Mouse (Mus musculus) limb, embryonic 12.5 days (tissue): Measurements from ENCODE around the gene Ube3b. TPM values are rescaled to one million over a fixed set of nuclear protein-coding genes. Genes with fewer than 3 reads are reported as not detected.

Experiments used
- ATAC-seq: fragments of 200-750 bp; cut with Nextera tagmentation; 2 replicates; pipeline ENCODE4 v1.8.0; 2017; ENCODE audit warnings: low read depth, moderate TSS enrichment; ENCODE audit not compliant: insufficient number of reproducible peaks, insufficient read depth, low FRiP score, low TSS enrichment
- H3K27ac ChIP-seq: fragments of 300-500 bp; sonication (generic); 2 replicates; pipeline ENCODE4 v1.5.1; 2016; ENCODE audit warnings: mild to moderate bottlenecking, moderate library complexity
- H3K27me3 ChIP-seq: fragments of 300-500 bp; sonication (generic); 2 replicates; pipeline ENCODE4 v1.6.1; 2016; ENCODE audit warnings: mild to moderate bottlenecking, moderate library complexity
- H3K36me3 ChIP-seq: fragments of 300-500 bp; sonication (generic); 2 replicates; pipeline ENCODE4 v1.6.1; 2016; ENCODE audit warnings: mild to moderate bottlenecking, moderate library complexity
- H3K4me1 ChIP-seq: fragments of 300-500 bp; sonication (generic); replicated peaks from 2 replicates; pipeline ENCODE4 v1.6.1; 2016
- H3K4me2 ChIP-seq: fragments of 300-500 bp; sonication (generic); 2 replicates; pipeline ENCODE4 v1.6.1; 2016; ENCODE audit warnings: mild to moderate bottlenecking, moderate library complexity
- H3K4me3 ChIP-seq: fragments of 300-500 bp; sonication (generic); replicated peaks from 2 replicates; pipeline ENCODE4 v1.5.1; 2016; ENCODE audit warnings: mild to moderate bottlenecking
- H3K9ac ChIP-seq: fragments of 300-500 bp; sonication (generic); replicated peaks from 2 replicates; pipeline ENCODE4 v1.6.1; 2016; ENCODE audit warnings: mild to moderate bottlenecking, moderate library complexity
- H3K9me3 ChIP-seq: fragments of 300-500 bp; sonication (generic); 2 replicates; pipeline ENCODE4 v1.6.1; 2016; ENCODE audit warnings: mild to moderate bottlenecking, moderate library complexity
- WGBS: fragments of 180-500 bp; shearing (Covaris S2); methylation state at CpG from one replicate; pipeline ENCODE4 v1.1.7; 2016; 5-methylcytosine and 5-hydroxymethylcytosine counted together
- polyA plus RNA-seq: library from polyadenylated mRNA; unstranded; fragments of >200 nt; fragmentation: Nextera tagmentation; extraction: Ambion mirVana; gene quantifications from 2 replicates; pipeline ENCODE4 v1.2.1, GENCODE M21; 2016

Ube3b gene
- polyA plus RNA-seq, 1 experiment from 2014 or later = 49.2 TPM

DNA sequence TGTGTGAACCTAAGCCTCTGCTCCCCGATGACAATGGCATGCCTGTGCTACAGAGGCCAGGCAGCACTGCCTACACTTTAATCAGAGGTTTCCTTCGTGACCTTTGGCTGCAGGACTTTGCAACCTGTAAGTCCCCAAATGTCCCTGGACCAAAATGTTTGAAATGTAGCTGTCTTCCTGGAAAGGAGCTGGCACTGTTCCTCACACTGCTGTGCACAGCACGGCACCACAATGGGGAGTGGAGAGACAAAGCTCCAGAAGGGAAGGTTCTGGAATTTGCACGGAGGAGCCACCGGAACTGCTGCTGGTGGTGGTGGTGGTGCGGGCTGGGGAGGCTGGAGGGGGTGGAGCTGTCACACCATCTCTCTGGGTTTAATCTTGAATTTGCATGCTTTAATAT, 46.3 kb downstream of the Ube3b start:
- WGBS = 76% methylated on average over 6 of the region's 6 CpGs

DNA sequence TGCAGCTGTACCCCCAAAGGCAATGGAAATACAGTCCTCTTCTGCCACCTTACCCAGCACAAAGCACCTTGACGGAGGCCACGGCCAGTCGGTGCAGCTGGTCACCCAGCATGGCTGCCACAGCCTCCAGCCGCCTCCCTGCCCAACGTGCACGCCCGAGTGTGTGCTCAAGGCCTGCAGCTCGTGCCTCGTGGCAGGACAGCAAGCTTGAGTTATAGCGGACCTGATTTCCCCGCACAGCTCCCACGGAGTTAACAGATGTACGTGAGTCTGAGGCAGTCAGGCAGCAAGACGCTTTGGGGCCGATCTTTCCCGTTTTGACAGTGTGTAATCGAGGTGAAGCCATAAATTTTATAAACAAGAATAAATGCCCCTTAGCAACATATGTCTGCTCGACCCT, 48.2 kb downstream of the Ube3b start:
- peaks cover 10% of the 10 kb centered on the region; the same call in 1 of the 2 replicates for H3K4me1 ChIP-seq
- H3K27ac ChIP-seq = no peak overlapping the region
- H3K36me3 ChIP-seq = no peaks in the 10 kb centered on the region; the same call in 1 of the 2 replicates
- no peaks in the 10 kb centered on the region for H3K9me3 ChIP-seq
- no peak overlapping the region for H3K4me2 ChIP-seq
- 50% methylated on average over 18 of the region's 18 CpGs for WGBS
- ATAC-seq = no peak
- H3K27me3 ChIP-seq = no peaks in the 10 kb centered on the region
- H3K4me3 ChIP-seq = no peak overlapping the region
- H3K9ac ChIP-seq = no peak overlapping the region

More for the DNA sequence above, 46.3 kb downstream of the Ube3b start:
- Histone ChIP-seq H3K4me3 (no peak overlapping the region), H3K4me1 (peaks cover 10% of the 10 kb centered on the region; the same call in 1 of the 2 replicates), H3K36me3 (no peaks in the 10 kb centered on the region; the same call in 1 of the 2 replicates), H3K9me3 (no peaks in the 10 kb centered on the region), H3K4me2 (no peak overlapping the region), H3K27me3 (no peaks in the 10 kb centered on the region), H3K27ac (no peak overlapping the region), H3K9ac (no peak overlapping the region)
- no peak for ATAC-seq

- WGBS = 84% methylated on average over 7 of the region's 7 CpGs
Measured at GRCm38 (mm10) chr5:114429781-114430180, 49.4 kb downstream of the Ube3b start.

GRCm38 (mm10) chr5:114434359-114434758, 54.0 kb downstream of the Ube3b start:
- 91% methylated on average over 8 of the region's 8 CpGs for WGBS
- no peak overlapping the region for H3K4me2 ChIP-seq

More at GRCm38 (mm10) chr5:114429781-114430180, 49.4 kb downstream of the Ube3b start:
- Histone ChIP-seq H3K4me3 (no peak overlapping the region), H3K4me1 (peaks cover 10% of the 10 kb centered on the region; the same call in 1 of the 2 replicates), H3K4me2 (no peak overlapping the region), H3K9ac (no peak overlapping the region), H3K27ac (no peak overlapping the region), H3K27me3 (no peaks in the 10 kb centered on the region), H3K36me3 (peaks cover 9% of the 10 kb centered on the region), H3K9me3 (no peaks in the 10 kb centered on the region)
- no peak for ATAC-seq

GRCm38 (mm10) chr5:114435588-114435987, 55.2 kb downstream of the Ube3b start:
- no peak overlapping the region for H3K9ac ChIP-seq
- ATAC-seq = no peak

More at GRCm38 (mm10) chr5:114434359-114434758, 54.0 kb downstream of the Ube3b start:
- Histone ChIP-seq H3K27me3 (no peaks in the 10 kb centered on the region), H3K36me3 (peaks cover 44% of the 10 kb centered on the region), H3K9me3 (no peaks in the 10 kb centered on the region), H3K4me1 (peaks cover under 1% of the 10 kb centered on the region; the same call in 1 of the 2 replicates), H3K27ac (no peak overlapping the region), H3K9ac (no peak overlapping the region), H3K4me3 (no peak overlapping the region)
- ATAC-seq = no peak

DNA sequence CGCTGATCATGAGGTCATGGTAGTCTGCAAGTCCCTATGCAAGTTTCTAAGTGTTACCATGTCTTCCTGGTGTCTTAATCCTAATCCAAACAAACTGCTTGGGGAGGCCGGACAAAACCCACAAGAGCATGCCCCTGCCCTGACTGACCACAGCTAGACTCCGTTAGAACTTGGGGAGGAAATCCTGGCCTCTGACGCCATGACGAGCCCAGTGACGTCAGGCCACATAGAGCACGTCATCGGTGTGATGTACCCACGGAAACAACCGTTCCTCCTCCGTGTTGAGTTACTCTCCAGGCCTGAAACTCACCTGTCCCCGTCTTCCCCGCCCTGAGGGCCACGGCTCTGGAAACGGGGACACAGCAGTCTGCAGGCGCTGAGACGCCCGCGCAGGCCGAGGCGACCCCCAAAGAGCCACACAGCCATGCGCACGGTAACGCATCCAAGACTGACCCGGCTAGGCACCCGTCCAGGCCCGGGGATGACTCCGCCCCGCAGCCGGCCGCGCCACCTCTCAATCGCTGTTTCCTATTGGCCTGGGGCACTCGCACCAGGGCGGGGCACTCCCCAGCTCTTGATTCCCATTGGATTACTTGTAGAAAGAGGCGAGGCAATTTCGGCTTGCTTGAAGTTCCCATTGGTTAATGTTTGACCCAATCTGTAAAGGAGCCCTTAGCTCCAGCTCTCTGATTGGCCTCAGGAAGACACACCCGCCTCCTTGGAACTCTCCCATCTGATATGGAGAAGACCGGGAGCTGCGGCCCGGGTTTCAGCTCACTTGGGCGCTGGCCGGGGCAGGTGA, 63.4 kb downstream of the Ube3b start, which contains the start of the genes Mmab and Mvk:
Mmab (minus strand) TSS at position 495 of the 802 bp plus-strand sequence.
Mvk (plus strand) TSS at position 704 of the 802 bp plus-strand sequence.
- Histone ChIP-seq H3K9me3 (no peaks in the 10 kb centered on the region), H3K27me3 (no peaks in the 10 kb centered on the region), H3K9ac (peak within 1 kb of the TSS; percentile 69), H3K4me1 (peaks cover 8% of the 10 kb centered on the region), H3K27ac (peak within 1 kb of the TSS; percentile 50; the same call in 1 of the 2 replicates), H3K4me3 (peak within 1 kb of the TSS; percentile 66), H3K4me2 (peak within 1 kb of the TSS; percentile 83), H3K36me3 (peaks cover 32% of the 10 kb centered on the region)
- 2% methylated on average over 43 of the region's 43 CpGs for WGBS
- ATAC-seq = peak; percentile 98

More at GRCm38 (mm10) chr5:114435588-114435987, 55.2 kb downstream of the Ube3b start:
- Histone ChIP-seq H3K27me3 (no peaks in the 10 kb centered on the region), H3K4me1 (no peaks in the 10 kb centered on the region), H3K4me2 (no peak overlapping the region), H3K36me3 (peaks cover 46% of the 10 kb centered on the region), H3K4me3 (no peak overlapping the region), H3K27ac (no peak overlapping the region), H3K9me3 (no peaks in the 10 kb centered on the region)
- WGBS = 93% methylated on average over 14 of the region's 14 CpGs

DNA sequence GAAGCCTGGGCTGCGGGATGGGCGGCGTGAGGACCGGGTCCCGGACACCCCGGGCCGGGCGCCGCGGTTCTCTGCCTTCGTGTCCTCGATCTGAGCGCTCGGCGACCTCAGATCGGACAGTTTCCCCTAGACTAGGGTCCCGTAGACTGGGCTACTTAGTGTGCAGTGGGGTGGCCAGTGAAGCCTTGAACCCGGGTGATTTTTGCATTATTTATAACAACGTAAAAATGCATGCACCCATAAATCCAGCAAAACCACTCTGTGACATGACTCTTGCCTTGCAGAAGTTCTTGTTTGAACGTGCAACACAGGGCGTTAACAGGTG, 63.9 kb downstream of the Ube3b start:
- no peaks in the 10 kb centered on the region for H3K9me3 ChIP-seq
- peak overlapping the region; percentile 69 for H3K9ac ChIP-seq
- no peak; the same call in 1 of the 2 replicates for ATAC-seq
- peak overlapping the region; percentile 66 for H3K4me3 ChIP-seq
- H3K4me2 ChIP-seq = peak overlapping the region; percentile 83
- H3K27me3 ChIP-seq = no peaks in the 10 kb centered on the region
- H3K36me3 ChIP-seq = peaks cover 36% of the 10 kb centered on the region
- WGBS = under 1% methylated on average over 21 of the region's 21 CpGs
- no peak overlapping the region for H3K27ac ChIP-seq
- peaks cover 8% of the 10 kb centered on the region for H3K4me1 ChIP-seq

DNA sequence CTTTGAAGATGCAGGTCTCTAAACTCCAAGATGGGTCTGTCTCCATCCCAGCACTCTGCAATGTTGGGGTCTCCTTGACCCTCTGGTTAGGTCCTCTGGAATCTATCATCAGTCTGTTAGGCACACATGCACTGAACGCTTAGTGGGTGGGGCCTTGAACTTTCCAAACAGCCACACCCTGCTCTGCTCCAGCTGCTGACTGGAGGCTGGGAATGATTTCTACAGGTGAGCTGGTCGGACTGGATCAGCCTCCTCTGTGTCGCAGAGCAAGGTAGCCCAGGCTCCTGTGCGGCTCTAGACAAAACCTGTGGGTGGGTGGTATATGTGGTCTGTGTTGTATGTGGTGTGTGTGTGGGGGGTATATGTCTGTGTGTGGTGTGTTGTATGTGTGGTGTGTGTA, 68.6 kb downstream of the Ube3b start:
- no peak overlapping the region for H3K27ac ChIP-seq
- no peak overlapping the region for H3K4me3 ChIP-seq
- peaks cover 73% of the 10 kb centered on the region for H3K36me3 ChIP-seq
- no peak overlapping the region for H3K9ac ChIP-seq
- no peaks in the 10 kb centered on the region for H3K27me3 ChIP-seq
- WGBS = 88% methylated on average over 4 of the region's 4 CpGs
- H3K9me3 ChIP-seq = no peaks in the 10 kb centered on the region
- peaks cover 8% of the 10 kb centered on the region for H3K4me1 ChIP-seq
- no peak overlapping the region for H3K4me2 ChIP-seq
- ATAC-seq = no peak

DNA sequence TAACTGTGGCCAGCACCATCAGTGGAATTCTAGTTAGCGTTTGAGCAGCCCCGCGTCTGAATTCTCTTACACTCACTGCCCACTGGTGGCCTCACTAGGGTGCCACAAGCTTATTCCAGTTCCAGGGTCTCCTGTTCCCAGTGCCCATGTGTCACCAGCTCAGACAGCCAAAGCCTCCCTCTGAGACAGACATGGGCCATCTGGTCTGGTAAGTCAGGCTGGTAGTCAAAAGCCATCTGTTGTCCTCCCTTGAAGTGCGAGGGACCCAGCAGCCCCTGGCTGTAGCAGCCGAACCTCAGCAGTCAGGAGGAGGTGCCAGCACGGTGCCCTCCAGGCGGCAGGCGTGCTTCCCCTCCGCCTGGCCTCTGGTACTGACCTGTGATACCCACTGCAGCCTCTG, 75.9 kb downstream of the Ube3b start:
- 65% methylated on average over 9 of the region's 9 CpGs for WGBS
- Histone ChIP-seq H3K4me3 (no peak overlapping the region), H3K9ac (no peak overlapping the region), H3K9me3 (no peaks in the 10 kb centered on the region), H3K4me1 (0 out of 2 replicates have a peak, but pooled peaks cover 4% of the 10 kb centered on the region), H3K27me3 (no peaks in the 10 kb centered on the region; the same call in 1 of the 2 replicates), H3K36me3 (peaks cover 44% of the 10 kb centered on the region), H3K27ac (no peak overlapping the region), H3K4me2 (no peak overlapping the region)
- no peak for ATAC-seq

DNA sequence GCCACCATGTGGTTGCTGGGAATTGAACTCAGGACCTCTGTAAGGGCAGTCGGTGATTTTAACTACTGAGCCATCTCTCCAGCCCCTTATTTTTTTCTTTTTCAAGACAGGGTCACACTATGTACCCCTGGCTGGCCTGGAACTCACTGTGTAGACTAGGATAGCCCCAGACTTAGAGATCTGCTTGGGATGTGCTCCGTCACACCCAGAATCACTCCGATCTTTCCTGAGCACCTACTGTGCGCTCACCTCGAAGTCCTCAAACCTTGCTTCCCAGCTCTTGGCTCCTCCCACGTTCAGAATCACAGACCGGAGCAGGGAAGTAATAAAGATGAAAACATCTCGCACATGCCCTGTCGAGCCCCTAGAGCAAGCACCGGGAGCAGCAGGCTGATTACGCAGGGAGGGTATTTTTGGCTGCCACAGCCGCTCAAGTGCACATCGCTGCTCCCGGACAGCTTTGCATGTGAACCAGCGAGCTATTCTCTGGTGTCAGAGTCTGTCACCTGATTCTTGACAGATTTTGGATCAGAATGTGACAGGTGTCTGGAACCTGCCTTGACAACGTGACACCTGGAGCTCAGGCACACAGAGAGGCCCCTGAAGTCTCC, 76.7 kb downstream of the Ube3b start:
- no peak overlapping the region for H3K4me2 ChIP-seq
- H3K27me3 ChIP-seq = no peaks in the 10 kb centered on the region; the same call in 1 of the 2 replicates
- H3K9me3 ChIP-seq = no peaks in the 10 kb centered on the region
- H3K27ac ChIP-seq = no peak overlapping the region
- H3K4me3 ChIP-seq = no peak overlapping the region
- no peak overlapping the region for H3K9ac ChIP-seq
- H3K36me3 ChIP-seq = peaks cover 37% of the 10 kb centered on the region; the same call in 1 of the 2 replicates
- no peak for ATAC-seq
- 0 out of 2 replicates have a peak, but pooled peaks cover 5% of the 10 kb centered on the region for H3K4me1 ChIP-seq
- 80% methylated on average over 16 of the region's 16 CpGs for WGBS

- H3K4me1 ChIP-seq = peaks cover 14% of the 10 kb centered on the region
- H3K27me3 ChIP-seq = no peaks in the 10 kb centered on the region; the same call in 1 of the 2 replicates
- no peaks in the 10 kb centered on the region for H3K9me3 ChIP-seq
- H3K4me2 ChIP-seq = no peak overlapping the region
- WGBS = 4% methylated on average over 7 of the region's 7 CpGs
- peaks cover under 1% of the 10 kb centered on the region; the same call in 1 of the 2 replicates for H3K36me3 ChIP-seq
- no peak overlapping the region for H3K27ac ChIP-seq
- no peak overlapping the region for H3K4me3 ChIP-seq
- no peak overlapping the region for H3K9ac ChIP-seq
- no peak for ATAC-seq
Measured at GRCm38 (mm10) chr5:114461238-114461637, 80.8 kb downstream of the Ube3b start.
